Mouse (Mus musculus) induced T-regulatory cell, adult 2 months (primary cell): Measurements from ENCODE around the gene Ablim1.
A peak's percentile ranks its signal among the peaks of the same experiment; 100 is the strongest.

Source experiments
- DNase-seq: peaks from one replicate; pipeline ENCODE4 v3.0.0-alpha.2; 2012; ENCODE audit warnings: low read depth

The Ablim1 gene

DNA sequence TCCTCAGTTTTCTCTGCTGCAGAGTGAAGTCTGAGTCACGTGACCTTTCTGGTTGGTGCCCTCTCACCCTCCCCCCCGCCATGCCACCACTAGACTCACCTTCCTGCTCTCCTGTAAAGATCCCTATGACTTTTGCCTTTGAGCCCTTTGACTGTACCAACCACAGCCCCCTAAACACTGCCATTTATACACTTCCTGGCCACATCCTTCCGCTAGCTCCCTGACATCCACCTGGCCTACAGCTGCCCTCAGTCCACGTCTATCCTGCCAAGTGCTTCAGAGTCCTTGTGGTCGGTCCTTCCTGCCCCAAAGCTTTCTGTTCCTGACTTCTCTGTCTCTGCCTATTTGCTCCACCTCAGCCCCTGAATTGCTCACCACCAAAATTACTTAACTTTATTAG, 29.1 kb upstream of the Ablim1 start:
- peak; percentile 39 for DNase-seq

DNA sequence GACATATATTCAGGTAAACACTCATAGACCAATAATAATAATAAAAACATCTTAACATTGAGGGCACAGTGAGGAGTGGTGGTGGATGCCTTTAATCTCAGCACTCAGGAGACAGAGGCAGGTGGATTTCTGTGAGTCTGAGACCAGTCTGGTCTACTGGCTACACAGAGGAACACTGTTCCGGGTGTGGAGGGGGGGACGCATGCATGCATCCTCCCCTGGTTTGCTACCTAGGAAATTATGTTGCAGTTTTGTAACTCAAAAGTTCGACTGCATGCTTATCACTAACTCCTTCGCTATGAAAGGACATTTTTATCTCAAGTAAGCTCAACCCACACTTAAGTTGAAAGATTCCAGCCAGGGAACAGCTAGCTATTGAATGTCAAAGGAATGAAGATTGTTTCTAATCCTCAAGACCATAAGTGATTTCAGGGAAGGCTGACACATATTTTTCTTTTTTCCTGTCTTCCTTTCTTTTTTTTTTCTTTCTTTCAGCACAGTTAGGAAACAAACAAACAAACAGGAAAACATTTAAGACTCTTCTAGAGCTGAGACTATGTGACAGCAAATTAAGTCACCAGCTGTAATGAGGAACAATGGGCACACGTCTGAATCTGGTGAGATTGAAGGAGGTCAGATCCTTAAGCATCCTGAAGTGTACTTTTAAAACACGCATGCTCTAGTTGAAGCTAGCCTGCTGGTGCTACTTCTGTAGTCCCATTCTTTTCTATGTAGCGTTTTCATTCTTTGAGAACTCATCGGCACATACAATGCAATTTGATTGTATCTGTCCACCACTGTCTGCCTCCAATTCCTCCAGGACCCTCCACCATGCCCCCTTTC, 26.4 kb upstream of the Ablim1 start:
- no peak for DNase-seq

DNA sequence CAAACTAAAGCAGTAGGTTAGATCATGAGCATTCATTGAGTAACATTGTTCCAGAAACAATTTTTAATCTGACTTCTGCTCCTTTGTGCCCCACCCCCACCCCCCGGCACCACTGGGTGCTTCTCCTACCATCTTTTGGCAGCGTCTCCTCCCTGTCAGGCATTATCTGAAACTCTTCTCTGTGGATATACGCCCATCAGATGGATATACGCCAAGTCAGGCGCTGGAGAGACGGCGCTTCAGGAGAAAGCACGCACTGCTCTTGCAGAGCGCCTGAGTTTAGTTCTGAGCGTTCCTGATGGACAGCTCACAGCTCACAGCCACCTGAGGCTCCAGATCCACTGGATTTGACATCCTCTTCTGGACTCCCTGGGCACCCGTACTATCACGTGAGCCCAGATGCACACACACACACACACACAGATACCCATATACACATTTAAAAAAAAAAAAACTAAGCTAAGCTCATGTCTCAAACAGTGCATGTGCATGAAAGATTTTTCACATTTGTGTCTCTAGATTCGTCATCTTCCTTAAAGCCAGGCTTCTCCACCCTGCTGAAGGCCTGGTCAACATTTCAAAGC, 24.7 kb upstream of the Ablim1 start:
- no peak for DNase-seq

DNA sequence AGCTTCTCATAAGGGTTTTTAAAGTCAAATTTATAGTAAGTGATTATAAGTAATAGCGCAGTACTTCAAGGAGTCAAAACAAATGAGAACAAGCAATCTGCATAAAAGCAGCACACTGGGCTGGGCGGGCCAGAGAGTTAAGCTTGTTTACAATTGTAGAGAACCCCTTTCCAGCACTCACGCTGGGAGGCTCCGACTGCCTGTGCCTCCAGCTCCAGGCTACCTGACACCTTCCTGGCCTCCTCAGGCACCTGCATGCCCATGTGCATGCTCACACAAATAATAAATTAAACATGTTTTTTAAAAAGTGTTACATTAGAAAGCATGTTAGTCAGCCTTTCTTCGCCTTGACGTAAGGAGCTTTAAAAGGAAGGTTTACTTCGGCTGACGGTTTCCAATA, 20.4 kb upstream of the Ablim1 start:
- no peak for DNase-seq

DNA sequence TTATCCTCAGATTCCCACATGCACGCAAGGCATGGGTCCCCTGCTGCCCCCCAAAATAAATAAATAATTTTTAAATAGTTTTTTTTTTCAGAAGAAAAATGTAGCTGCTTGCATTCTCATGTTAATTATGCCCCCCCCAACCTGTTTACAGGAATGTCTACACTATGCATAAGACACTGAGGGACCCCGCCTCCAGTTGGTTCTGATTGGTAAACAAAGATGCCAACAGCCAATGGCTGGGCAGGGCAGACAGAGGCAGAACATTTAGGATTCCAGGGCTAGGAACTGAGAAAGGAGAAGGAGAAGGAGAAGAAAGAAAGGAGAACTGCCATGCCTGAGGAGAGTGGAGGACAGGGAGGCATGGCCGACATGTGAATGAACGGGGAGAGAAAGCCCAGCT, 18.6 kb upstream of the Ablim1 start:
- DNase-seq = no peak

DNA sequence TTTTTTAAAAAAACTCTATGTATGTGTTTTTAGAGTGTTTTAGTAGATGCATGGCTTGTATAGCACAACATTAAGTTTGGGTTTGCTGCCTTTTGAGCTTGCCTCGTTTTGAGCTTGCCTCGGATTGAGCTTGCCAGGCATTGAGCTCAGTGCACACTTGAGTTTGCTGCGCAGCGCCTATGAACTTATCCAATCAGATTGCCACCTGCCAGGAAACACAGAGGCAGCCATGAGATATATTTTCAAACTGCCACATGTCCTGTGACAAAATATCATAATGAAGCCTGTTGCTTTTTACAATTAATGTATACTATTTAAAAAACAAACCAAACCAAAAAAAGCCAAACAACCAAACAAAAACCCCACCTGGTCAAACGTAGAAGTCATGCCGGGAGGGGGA, 16.5 kb upstream of the Ablim1 start:
- no peak for DNase-seq

DNA sequence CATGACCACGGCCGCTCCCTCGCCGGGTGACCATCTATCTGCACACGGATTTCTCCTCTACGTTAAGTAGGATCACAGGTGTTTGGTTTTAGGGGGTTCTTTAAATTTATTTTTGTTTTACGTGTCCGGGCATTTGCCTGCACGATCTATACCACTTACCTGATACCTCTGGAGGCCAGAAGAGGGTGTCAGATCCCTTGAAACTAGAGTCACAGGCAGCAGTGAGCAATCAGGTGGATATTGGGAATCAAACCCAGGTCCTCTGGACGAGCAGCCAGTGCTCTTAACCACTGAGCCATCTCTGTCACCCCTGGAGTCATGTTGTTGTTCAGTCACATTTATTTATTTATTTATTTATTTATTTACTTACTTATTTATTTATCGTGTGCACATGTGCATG, 15.6 kb upstream of the Ablim1 start:
- DNase-seq = no peak

DNA sequence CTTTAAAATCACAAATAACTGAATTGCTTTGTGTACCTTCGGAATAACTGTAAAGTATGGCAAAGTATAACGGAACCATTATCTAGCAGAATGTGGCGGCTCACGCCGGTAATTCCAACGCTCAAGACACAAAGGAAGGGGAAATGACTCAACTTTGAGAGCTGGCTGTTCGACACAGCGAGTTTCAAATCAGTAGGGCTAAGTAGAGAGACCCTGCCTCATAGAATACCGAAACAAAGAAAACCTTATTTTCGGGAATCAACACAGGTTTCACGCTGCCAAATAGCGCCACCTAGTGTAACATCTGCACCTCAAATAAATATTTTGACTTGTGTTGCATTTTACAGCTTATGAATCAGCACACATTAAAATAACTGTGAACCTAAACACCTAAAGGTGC, 14.1 kb upstream of the Ablim1 start:
- peak; percentile 77 for DNase-seq

DNA sequence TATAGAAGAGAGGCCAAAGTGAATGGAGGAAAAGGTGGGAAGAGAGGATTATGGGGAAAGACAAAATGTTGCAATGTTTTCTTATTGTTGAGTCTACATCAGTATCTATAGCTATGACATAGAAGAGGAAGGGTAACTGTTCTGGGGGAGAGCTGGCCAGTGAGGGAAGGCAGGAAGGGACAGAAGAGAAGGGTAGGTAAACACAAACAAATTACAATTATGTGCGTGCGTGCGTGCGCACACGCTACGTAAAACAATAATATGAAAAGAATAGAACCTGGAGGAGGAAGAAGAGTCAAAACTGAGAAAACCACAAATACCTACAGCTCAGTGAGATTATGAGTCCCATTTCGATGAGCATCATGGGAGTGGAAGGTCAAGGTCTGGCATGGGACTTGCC, 13.6 kb upstream of the Ablim1 start:
- no peak for DNase-seq

DNA sequence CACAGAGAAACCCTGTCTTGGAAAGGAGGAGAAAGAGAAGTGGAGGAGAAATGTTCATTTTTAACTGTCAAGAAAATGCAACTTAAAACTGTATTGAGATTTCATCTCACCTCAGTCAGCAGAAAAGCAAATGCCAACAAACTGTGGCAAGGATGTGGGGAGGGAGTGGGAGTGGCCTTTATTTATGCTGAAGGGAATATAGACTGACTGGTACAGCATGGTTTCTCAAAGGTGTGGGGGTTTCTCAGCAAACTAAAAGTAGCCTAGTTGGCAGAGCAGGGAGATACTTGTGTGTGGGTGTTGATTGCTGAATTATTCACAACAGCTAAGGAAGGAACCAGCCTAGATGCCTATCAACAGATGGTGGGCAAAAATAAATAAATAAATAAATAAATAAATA, 13.0 kb upstream of the Ablim1 start:
- peak; percentile 58 for DNase-seq

DNA sequence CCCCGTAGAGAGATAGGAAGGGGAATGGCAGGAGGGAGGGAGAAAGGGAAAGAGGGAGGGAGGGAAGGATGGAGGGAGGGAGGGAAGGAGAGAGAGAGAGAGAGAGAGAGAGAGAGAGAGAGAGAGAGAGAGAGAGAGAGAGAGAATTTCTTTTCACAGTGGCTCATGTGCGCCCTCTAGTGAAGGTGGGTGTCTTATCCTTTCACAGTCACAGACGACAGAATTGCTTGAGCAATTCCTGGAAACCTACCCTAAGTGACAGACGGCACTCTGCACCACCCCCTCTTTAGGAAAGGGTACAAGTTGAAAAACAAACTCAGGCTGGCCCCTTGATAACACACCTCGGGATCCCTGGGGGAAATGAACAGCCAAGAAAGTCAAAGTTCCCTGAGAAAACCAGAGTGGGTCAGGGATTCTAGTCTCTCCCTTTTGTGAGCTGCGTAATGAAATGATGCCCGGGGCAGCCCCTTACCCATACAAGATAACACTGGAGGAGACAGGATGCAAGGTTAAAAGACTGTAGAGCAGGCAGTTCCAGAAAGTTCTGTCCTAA, 11.1 kb upstream of the Ablim1 start:
- peak; percentile 83 for DNase-seq

DNA sequence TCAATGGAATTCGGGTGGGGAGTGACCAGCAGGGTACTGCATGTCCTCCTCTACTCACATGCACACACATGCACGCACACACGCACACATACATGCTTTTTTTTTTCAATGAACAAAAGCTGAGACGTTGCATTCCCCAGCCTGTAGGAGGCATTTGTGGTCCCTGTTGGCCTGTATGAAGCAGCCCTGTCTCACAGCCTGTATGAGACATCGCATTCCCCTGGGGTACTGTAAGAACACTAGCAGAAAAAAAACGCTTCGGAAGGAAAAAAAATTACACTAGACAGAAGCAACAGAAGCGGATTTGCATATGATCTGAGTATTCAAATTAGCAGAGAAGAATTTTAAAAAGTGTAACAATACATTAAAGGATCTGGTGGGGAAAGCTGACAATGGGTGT, 8.4 kb upstream of the Ablim1 start:
- no peak for DNase-seq

DNA sequence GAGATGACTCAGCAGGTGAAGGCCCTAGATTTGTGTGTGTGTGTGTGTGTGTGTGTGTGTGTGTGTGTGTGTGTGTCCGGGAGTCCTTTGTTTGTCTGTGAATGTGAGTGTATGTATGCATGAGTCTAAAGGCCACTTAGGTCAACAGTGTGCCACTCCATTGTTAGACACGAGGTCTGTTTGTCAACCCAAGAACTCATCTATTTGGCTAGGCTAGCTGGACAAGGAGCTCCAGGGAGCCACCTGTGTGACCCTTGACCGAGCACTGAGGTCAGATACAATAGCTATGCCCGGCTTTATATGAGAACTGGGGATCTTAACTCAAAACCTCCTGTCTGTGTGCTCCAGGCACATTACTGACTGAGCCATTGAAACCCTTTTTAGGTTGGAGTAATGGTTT, 7.8 kb upstream of the Ablim1 start:
- DNase-seq = no peak

DNA sequence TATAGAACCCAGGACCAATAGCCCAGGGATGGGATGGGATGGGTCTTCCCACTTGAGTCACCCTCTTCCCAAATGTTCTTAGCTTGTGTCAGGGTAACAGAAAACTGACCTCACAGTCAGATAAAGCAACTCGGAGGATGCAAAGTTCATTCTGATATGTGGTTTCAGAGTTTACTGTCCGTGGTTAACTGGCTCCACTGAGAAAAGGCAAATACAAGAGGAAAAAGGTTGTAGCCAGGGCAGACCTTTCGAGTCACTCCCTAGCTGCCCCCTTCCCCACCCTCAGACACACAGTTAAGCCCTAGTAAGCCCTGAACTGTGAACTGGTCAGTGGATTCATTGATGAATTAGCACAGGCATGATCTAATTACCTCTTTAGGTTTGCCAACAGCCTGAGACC, 7.1 kb upstream of the Ablim1 start:
- DNase-seq = no peak

DNA sequence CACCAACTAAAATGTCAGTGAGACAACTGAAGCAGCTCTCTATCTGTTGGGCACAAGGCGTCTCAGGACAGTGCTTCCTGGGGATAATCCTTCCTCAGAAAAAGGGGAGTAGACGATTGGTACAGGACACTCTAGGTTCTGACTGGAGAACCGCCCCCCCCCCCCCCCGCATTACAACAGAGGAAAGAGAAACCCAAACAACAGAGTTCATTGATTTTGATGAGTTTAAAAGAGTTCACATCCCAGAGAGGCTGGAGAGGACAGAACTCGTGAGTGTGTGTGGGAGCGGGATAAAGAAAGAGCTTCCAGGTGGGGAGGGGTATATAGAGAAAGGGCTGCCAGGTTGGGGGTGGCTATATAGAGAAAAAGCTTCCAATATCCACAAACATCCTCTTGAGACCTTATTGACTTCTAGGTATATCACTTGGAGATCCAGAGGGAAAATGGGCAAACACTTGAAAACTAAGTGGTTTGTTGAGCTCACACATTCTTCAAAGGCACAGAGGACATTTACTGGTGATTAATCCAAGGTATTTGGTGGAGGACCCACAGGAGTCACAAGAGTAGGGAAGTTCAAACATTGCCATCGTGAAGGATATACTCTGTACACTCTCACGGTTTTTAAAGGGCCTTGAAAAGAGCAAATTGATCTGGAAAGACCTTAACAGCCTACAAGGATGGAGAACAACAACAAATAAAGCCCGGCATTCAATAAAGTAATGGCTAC, 6.1 kb upstream of the Ablim1 start:
- no peak for DNase-seq

DNA sequence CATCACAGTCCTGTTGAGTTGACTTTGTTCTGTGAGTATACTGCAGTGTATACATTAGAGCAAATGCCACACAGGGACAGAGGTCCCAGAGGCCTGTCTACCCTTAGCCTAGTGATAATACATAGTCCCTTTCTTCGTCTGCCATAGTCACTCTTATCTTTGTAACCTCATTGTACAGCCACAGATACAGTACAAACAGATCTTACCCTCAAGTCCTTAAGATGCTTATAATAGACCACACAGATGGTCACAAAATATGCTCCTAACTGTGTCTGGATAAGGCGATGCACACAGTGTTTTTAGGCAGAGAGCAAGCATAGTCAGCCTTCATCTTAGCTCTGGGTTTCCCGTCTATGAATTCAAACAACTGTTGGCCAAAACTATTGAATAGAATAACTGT, 1.9 kb upstream of the Ablim1 start:
- DNase-seq = no peak

DNA sequence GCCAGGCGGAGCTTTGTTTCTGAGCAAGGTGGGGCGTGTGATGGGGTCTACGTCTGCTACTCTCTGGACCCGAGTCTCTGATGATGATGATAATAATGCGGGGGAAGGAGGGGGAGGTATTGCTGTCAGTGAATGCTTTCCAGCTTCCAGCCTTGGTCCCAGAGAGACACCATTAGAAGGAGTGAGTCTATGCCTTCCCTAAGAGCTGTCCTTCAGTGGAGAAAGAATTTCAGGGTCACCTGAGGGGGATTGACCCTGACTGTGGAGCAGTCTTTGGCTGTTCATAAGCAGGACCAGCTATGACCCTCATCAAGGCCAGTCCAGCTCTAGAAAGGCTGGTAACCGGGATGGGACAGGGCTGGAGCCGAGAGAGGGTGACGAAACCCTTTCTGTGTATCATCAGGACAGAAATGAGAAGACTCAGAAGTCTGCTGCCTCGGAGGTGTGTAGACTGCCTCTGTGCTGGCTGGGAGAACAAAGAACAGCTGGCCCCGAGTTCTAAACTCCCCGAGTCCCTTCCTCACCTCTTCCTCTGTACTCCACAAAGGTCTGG, 370 bp upstream of the Ablim1 start:
- DNase-seq = no peak

DNA sequence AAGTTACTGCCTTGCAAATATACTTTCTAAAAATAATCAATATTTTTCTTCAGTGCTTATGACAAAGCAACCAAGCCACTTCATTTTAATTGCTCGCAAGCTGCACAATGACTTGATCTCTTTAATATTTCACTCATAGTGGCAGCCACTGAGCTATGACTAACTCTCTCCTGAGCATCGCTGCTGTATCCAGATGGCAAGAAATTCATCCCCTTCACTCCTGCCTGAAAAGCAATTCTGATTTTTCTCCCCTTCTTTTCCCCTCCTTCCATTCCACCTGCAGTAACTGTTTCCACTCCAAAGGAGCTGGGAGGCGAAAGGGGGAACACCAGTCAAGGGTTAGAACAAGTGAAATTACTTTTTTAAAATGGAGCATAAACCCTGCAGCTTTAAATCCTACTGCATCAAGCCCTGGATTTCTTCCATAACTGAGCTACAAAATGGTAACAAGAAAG, 801 bp downstream of the Ablim1 start:
- DNase-seq = no peak

DNA sequence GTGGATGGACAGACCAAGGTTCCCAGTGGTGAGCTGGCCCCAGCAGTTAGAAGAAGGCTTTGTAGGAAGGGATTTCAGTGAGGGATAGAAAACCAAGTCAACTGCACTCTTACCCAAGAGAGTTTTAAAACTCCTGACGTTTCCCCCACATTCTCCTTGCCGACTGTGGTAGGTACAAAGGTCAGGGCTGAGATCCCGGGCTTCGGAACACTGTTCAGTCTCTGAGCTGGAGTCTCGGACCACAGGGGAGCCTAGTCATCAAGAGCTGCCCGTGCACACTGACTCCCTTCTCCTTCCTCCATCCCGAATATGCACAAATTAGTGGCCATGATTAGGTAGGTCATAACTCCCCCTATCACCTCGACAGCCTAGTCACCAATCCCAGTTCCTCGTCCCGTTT, 1.5 kb downstream of the Ablim1 start:
- DNase-seq = no peak

DNA sequence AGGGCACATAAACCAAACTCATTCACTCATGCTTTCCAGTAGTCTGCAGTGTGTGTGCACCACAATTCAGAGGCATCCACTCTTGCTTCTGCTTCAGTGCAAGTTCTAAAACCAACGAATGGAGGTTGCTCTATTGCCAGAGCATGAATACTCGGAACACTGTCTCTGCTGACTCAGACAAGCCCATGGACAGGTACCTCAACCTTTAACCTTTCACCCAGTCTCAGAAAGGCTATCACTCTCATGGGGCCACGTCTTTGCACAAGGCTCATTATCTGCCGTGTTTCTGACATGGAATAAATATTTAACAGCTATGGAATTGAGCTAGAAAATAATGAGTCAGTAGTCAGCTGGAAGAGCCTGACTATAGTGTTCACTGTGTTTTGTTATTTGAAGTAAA, 4.7 kb downstream of the Ablim1 start:
- no peak for DNase-seq

DNA sequence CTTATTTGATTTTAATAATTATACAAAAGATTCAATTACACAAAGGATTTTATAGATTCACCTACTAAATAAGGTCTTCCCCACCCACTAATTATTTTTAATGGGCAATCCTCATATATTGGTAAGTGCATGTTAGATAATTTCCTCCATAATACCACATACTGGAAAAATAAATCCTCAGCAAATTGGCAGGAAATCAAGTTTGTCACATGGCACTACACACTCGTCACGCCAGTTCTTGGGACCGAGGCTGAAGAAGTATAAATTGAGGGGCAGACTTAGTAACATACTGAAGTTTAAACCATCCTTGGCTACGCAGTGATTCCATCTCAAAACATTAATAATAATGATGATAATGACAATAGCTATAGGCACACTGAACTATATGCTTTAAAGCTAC, 8.1 kb downstream of the Ablim1 start:
- no peak for DNase-seq

DNA sequence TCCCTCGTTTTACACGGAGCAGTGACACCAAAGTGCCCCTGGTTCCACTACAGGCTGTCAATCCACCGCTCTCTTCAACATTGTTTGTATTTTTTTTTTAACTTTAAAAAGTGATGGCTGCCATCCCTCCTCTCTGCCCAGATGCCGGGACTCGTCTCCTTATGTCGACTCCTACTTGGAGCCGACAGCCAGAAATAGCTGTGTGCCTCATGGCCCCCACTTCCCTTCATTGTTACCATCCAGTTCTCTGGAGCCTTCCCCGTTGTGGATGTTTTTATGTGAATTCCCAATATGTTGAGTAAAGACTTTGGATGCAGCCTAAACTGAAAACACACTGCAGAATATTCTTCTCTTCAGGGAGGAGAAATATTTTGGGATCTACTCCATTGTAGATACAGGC, 8.7 kb downstream of the Ablim1 start:
- DNase-seq = no peak

DNA sequence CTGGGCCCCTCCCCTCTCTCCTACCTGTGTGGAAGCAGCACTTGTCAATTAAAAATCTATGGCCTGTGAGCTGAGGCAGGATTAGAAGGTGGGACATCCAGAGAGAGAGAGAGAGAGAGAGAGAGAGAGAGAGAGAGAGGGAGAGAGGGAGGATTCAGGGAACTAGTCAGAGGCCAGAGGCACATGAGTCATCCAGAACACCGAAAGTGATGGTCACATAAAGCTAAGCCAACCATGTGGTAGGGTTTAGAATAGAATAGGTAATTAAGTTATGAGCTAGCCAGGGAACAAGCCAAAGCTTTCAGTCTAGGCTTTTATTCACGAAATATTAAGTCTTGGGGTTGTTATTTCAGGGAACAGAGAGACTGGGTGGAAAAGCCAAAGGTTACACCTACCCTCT, 10.1 kb downstream of the Ablim1 start:
- DNase-seq = no peak
